Mouse (Mus musculus) megakaryocyte, embryonic 14.5 days (primary cell): ENCODE measurements around the gene Gm13271.

Source experiments
- FLI1 ChIP-seq: IDR thresholded peaks from 2 replicates; pipeline ENCODE4 v1.6.1; 2012; ENCODE audit warnings: low read length, inconsistent platforms, mixed read lengths
- GATA1 ChIP-seq: IDR thresholded peaks from 3 replicates; pipeline ENCODE4 v1.6.1; 2012; ENCODE audit warnings: mixed read lengths, low read length, inconsistent platforms, borderline replicate concordance

DNA sequence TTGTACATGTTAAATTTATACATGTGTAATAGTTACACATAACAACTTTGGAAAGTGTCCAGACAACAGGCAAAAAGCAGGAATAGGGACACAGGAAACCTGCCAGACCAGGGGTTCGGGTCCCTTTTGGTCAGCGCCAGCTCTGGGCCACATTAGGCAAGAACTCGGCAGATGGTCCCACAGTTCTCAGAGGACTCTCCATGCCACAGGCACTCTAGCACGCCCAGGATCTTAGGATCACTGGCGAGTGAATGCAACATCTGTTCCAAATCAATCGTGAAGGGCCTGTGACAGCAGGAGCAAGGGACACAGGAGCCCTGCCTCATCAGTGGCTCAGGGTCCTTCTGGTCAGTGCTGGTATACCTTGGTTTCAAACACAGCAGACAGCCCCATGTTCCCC, 4.7 kb upstream of the Gm13271 start:
- TF ChIP-seq GATA1 (no peak), FLI1 (no peak)
